Mouse (Mus musculus) kidney, postnatal 14 days (tissue): ENCODE measurements around the gene Cd38.
A peak's percentile ranks its signal among the peaks of the same experiment; 100 is the strongest.

Source experiments
- DNase-seq: peaks from one replicate; pipeline ENCODE4 v3.0.0; 2022; ENCODE audit warnings: mixed read lengths

Gene Cd38

DNA sequence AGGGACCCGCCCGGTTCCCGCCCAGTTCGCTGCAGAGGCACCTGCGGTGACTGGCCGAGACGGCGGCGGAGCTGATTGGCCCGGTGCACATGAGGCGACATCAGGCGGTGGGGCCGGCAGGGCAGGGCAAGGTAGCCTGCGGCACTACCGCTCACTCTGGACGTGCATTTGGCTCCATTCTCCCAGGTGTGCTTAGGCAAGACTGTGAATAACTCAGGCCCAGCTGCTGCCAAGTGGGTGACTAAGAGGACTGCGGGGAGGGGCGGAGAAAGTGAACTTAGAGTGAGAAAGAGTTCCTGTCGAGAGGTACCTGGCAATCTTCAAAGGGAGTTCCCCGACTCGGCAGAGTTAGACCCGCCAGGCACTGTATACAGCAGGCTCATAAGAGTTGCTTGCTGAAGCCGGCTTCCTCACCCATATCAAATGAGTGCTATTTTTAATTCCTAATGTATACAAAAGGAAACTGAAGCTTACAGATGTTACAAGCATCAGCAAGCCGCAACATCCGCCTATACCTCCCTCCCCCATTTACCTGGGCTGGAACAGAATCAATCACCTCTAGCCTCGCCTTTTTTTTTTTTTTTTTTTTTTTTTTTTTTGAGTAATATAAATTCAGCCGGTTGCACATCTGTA is 79.9 kb downstream of the Cd38 start:
- peak; percentile 87 for DNase-seq

- DNase-seq = peak; percentile 33
These were observed 80.5 kb downstream of the Cd38 start for GRCm38 (mm10) chr5:43948748-43949275.

DNA sequence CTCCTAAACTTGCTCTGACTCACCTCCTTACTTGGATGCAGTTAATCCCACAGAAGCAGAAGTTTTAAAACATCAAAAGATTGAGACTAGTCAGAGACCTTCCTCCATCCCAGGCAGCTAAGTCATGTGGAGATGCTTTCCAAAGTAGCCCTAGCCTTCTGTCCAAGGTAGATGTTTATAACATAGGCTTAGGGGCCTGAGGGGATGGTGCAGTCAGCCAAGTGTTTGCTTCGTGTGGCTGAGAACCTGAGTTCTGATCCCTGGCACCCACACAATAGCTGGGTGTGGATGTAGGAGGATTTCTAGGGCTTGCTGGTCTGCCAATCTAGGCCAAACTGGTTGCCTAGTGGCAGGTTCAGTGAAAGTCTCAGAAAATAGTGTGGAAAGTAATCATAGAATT is 84.9 kb downstream of the Cd38 start:
- no peak for DNase-seq

DNA sequence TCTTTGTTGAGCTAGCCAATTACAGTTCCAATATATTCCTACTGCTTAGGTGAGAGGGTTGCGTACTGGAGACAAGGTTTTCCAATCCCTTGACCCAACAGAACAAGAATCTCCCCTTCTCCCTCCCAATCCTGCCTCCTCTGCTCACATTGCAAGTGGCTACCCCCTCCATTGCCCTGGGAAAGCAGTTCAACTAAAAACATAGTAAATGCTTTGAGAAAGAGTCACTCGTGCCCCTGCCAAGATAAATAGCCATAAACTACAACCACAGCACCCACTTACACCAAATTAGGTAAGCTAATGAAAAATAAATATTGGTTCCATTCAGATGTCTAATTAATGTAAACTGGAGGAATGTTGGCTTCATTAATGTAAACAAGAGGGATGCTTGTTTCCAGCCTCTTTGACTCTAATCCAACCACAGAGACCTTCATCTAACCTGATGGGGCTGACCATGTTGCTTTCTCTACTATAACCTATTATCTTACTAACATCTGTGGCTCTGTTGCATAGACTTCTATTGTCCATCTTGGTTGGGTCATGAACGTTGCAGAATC is 91.6 kb downstream of the Cd38 start:
- DNase-seq = no peak

DNA sequence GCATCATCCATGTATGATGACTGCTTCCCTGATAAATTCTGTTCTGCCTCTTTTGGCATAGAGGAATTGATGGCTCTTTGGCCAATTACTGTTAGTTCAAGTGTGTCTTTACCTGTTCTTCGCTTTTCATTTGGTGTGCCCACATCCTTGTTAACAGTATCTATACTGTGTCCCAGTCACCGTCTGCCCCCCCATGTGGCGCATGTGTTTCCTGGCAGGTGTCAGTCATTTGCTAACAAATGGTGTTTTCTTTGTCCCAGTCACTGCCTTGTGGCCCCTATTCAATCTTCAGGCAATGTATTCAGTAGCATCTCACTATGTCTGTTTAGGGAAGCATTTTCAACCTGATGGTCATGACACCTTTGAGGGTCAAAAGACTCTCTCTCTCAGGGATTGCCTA is 92.7 kb downstream of the Cd38 start:
- no peak for DNase-seq
